Mouse (Mus musculus) lung, embryonic 15.5 days (tissue): Measurements from ENCODE around the gene Brms1. TPM values are rescaled to one million over a fixed set of nuclear protein-coding genes. Genes with fewer than 3 reads are reported as not detected.
A peak's percentile ranks its signal among the peaks of the same experiment; 100 is the strongest.
"Not testable (repeated sequence)": the region's sequence is repeated elsewhere in the genome, so short reads cannot be mapped to it uniquely, and the experiment has no call there.

Experiments used
- ATAC-seq: fragments of 200-750 bp; cut with Nextera tagmentation; 2 replicates; pipeline ENCODE4 v1.8.0; 2017; ENCODE audit warnings: moderate number of reproducible peaks, borderline replicate concordance; ENCODE audit not compliant: low FRiP score, low TSS enrichment; ENCODE audit errors: extremely low read depth
- H3K27ac ChIP-seq: fragments of 300-500 bp; sonication (generic); 2 replicates; pipeline ENCODE4 v1.5.1; 2015; ENCODE audit warnings: moderate library complexity, mild to moderate bottlenecking, inconsistent platforms
- H3K27me3 ChIP-seq: fragments of 300-500 bp; sonication (generic); 2 replicates; pipeline ENCODE4 v1.6.1; 2015; ENCODE audit warnings: inconsistent platforms
- H3K36me3 ChIP-seq: fragments of 300-500 bp; sonication (generic); 2 replicates; pipeline ENCODE4 v1.6.1; 2015; ENCODE audit warnings: inconsistent platforms
- H3K4me1 ChIP-seq: fragments of 300-500 bp; sonication (generic); 2 replicates; pipeline ENCODE4 v1.6.1; 2015; ENCODE audit warnings: inconsistent platforms
- H3K4me2 ChIP-seq: fragments of 300-500 bp; sonication (generic); 2 replicates; pipeline ENCODE4 v1.6.1; 2015; ENCODE audit warnings: inconsistent platforms, mild to moderate bottlenecking, moderate library complexity
- H3K4me3 ChIP-seq: fragments of 300-500 bp; sonication (generic); 2 replicates; pipeline ENCODE4 v1.5.1; 2015; ENCODE audit warnings: mild to moderate bottlenecking, inconsistent platforms
- H3K9ac ChIP-seq: fragments of 300-500 bp; sonication (generic); 2 replicates; pipeline ENCODE4 v1.6.1; 2015; ENCODE audit warnings: inconsistent platforms
- H3K9me3 ChIP-seq: fragments of 300-500 bp; sonication (generic); 2 replicates; pipeline ENCODE4 v1.6.1; 2016; ENCODE audit warnings: inconsistent platforms
- WGBS: fragments of 180-500 bp; shearing (Covaris S2); methylation state at CpG from one replicate; pipeline ENCODE4 v1.1.7; 2015; 5-methylcytosine and 5-hydroxymethylcytosine counted together
- polyA plus RNA-seq: library from polyadenylated mRNA; unstranded; fragments of >200 nt; fragmentation: Nextera tagmentation; extraction: Ambion mirVana; gene quantifications from 2 replicates; pipeline ENCODE4 v1.2.1, GENCODE M21; 2015

Brms1 gene
- polyA plus RNA-seq, 1 experiment from 2014 or later, result 51.4 TPM

DNA sequence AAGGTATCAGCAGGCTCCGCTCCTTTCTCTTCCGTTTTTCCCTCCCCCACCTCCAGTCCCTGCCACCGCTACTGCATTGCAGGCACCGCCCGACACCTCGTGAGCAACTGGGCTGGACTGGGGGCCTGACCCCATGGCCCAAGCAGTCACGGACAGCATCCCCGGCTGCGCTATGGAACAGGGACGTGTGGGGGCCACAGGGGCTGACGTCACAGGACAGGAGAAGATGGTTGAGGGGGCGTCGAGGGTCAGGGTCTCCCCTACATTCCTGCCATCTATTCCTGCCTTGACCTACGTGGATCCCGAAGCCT lies 43.6 kb downstream of the Brms1 start:
- Histone ChIP-seq H3K27ac (no peak overlapping the region), H3K9me3 (no peaks in the 10 kb centered on the region), H3K4me3 (peak overlapping the region; percentile 47), H3K4me1 (peaks cover 25% of the 10 kb centered on the region), H3K4me2 (peak overlapping the region; percentile 79), H3K36me3 (no peaks in the 10 kb centered on the region), H3K27me3 (peaks cover 68% of the 10 kb centered on the region), H3K9ac (no peak overlapping the region)
- WGBS, result 4% methylated on average over 15 of the region's 15 CpGs
- no peak for ATAC-seq

DNA sequence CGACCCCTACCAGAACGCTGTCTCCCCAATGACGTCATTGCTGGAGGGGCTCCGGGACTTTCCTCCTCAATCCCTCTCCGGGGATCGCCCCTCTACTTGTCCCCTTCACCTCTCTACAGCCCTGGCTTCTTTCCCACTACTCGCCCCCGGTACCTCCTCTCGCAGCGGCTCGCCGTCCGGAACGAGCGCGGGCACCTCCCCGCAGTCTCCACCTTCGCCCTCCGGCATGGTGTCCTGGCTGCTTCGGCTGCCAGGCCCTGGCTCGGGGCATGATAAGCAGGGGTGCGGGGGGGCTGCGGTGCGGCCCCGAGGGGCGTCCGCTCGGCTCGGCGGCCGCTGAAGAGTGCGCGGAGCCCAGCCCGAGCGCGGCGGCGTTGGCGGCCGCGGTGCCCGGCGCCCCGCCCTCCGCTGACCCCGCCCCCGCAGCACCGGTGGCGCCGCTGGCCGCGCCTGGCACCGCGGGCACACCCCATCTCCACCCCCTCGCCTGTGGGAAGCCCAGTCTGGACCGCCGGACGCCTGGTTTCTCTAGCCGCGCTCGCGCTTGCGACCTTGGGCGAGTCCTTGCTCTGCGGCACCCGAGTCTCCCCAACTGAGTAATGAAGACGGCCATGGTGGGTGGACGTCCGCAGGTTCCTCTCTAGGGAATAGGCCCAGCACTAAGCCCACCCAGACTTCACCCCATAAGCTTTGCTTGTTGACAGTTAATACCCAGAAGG lies 44.1 kb downstream of the Brms1 start, which contains the start of gene Tmem151a:
Gene Tmem151a, minus strand, starts transcription at position 387 of the 719 bp plus-strand sequence.
- Histone ChIP-seq H3K9ac (no peak within 1 kb of the TSS), H3K27ac (no peak within 1 kb of the TSS), H3K4me3 (peak within 1 kb of the TSS; percentile 47), H3K36me3 (0 out of 2 replicates have a peak, but pooled peaks cover under 1% of the 10 kb centered on the region), H3K9me3 (no peaks in the 10 kb centered on the region), H3K4me1 (peaks cover 25% of the 10 kb centered on the region), H3K27me3 (peaks cover 63% of the 10 kb centered on the region), H3K4me2 (peak within 1 kb of the TSS; percentile 79)
- ATAC-seq, result no peak
- WGBS, result under 1% methylated on average over 59 of the region's 69 CpGs

DNA sequence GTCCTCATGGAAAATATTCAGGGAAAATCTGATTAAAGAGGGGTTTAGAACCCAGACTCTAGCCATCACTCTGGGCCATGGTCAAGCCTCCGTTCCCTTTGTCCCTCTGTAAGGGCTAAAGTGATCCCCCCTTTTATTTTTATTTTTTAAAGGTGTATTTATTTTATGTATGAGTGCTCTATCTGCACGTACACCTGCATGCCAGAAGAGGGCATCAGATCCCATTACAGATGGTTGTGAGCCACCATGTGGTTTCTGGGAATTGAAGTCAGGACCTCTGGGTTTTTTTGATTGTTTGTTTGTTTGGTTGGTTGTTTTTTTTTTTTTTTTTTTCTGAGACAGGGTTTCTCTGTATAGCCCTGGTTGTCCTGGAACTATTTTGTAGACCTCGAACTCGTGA lies 45.4 kb downstream of the Brms1 start:
- H3K36me3 ChIP-seq, result peaks cover 11% of the 10 kb centered on the region; the same call in 1 of the 2 replicates
- H3K9ac ChIP-seq, H3K27ac ChIP-seq, H3K9me3 ChIP-seq, H3K4me2 ChIP-seq, H3K4me3 ChIP-seq, ATAC-seq: not testable (repeated sequence)
- H3K4me1 ChIP-seq, result peaks cover 25% of the 10 kb centered on the region
- peaks cover 51% of the 10 kb centered on the region for H3K27me3 ChIP-seq
- 50% methylated on average over 4 of the region's 4 CpGs for WGBS

DNA sequence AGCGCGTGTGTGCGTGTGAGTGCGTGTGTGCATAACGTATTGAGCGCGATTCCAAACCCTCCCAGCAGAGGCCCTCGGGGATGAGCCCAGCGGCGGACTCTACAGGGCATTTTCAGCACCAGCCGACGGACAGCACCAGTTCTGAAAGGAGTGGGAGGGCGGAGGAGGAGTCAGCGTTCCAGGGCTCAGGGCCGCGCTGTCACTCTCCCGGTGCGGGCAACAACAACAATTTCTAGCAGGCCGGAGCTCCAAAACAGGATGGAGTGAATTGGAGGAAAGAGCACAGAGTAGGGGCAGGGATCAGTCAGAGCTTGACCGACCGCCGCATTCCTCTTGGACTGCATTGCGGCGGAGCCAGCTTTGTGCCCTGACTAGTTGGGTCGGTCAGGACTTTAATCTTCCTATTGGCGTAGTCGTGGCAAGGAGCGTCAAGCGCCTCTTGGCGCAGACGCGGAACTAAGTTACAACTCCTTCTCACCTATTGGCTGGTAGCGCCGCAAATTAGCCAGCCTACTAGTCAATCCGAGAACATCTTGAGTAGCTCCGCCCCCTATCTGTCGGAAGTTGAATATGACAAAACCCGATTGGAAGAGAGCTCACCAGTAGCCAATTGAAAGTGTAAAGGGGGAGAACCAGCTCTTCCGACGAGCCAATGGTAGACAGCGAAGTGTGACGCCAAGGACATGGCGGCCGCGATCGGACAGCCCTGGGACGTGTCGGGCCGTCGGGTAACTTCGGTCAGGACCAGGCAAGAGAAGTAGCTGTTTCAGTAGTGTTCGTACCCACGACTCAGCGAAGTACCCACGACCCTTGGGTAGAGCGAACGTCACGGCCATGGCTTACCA lies 47.0 kb downstream of the Brms1 start, which contains the start of gene Yif1a:
Gene Yif1a, plus strand, starts transcription at position 655 of the 845 bp plus-strand sequence.
- WGBS, result under 1% methylated on average over 58 of the region's 58 CpGs
- Histone ChIP-seq H3K9me3 (no peaks in the 10 kb centered on the region), H3K4me2 (peak within 1 kb of the TSS; percentile 85), H3K9ac (peak within 1 kb of the TSS; percentile 68), H3K27me3 (peaks cover 35% of the 10 kb centered on the region), H3K36me3 (peaks cover 24% of the 10 kb centered on the region), H3K4me1 (peaks cover 25% of the 10 kb centered on the region), H3K4me3 (peak within 1 kb of the TSS; percentile 81), H3K27ac (peak within 1 kb of the TSS; percentile 81)
- ATAC-seq, result peak; percentile 92

DNA sequence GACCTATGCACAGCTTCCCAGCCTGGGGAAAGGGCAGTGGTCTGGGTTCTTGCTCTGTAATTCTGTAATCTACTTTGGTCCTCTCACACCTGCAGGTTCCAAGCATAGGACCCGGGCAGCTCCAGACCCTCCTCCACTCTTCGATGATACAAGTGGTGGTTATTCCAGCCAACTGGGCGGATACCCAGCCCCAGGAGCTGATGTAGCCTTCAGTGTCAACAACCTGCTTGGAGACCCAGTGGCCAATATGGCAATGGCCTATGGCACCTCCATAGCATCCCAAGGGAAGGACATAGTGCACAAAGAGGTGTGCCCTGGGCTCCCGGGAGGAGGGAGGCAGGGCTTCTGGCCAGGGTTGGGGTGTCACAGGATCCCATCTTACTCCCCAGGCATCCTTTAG lies 48.2 kb downstream of the Brms1 start:
- Histone ChIP-seq H3K9me3 (no peaks in the 10 kb centered on the region), H3K4me3 (peak overlapping the region; percentile 81), H3K9ac (no peak overlapping the region; the same call in 1 of the 2 replicates), H3K4me2 (peak overlapping the region; percentile 85), H3K36me3 (peaks cover 24% of the 10 kb centered on the region), H3K27me3 (peaks cover 23% of the 10 kb centered on the region), H3K27ac (no peak overlapping the region), H3K4me1 (peaks cover 31% of the 10 kb centered on the region)
- ATAC-seq, result no peak
- 83% methylated on average over 4 of the region's 4 CpGs for WGBS

DNA sequence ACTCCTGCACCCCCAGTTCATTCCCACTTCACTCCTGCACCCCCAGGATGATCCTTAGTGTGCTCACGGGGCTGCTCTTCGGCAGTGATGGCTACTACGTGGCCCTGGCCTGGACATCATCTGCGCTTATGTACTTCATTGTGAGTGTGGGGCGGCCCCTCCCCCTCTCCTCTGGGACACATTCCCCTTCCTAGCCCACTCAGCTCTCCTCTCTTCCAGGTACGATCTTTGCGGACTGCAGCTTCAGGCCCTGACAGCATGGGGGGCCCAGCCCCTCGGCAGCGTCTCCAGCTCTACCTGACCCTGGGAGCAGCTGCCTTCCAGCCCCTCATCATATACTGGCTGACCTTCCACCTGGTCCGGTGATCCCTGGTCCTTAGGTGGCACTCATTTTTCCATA lies 50.9 kb downstream of the Brms1 start:
- ATAC-seq, result no peak
- H3K27me3 ChIP-seq, result peaks cover 11% of the 10 kb centered on the region
- H3K9me3 ChIP-seq, result no peaks in the 10 kb centered on the region
- H3K9ac ChIP-seq, result no peak overlapping the region
- no peak overlapping the region for H3K27ac ChIP-seq
- 88% methylated on average over 10 of the region's 10 CpGs for WGBS
- H3K4me1 ChIP-seq, result peaks cover 33% of the 10 kb centered on the region
- no peak overlapping the region for H3K4me2 ChIP-seq
- peaks cover 24% of the 10 kb centered on the region for H3K36me3 ChIP-seq
- H3K4me3 ChIP-seq, result no peak overlapping the region

DNA sequence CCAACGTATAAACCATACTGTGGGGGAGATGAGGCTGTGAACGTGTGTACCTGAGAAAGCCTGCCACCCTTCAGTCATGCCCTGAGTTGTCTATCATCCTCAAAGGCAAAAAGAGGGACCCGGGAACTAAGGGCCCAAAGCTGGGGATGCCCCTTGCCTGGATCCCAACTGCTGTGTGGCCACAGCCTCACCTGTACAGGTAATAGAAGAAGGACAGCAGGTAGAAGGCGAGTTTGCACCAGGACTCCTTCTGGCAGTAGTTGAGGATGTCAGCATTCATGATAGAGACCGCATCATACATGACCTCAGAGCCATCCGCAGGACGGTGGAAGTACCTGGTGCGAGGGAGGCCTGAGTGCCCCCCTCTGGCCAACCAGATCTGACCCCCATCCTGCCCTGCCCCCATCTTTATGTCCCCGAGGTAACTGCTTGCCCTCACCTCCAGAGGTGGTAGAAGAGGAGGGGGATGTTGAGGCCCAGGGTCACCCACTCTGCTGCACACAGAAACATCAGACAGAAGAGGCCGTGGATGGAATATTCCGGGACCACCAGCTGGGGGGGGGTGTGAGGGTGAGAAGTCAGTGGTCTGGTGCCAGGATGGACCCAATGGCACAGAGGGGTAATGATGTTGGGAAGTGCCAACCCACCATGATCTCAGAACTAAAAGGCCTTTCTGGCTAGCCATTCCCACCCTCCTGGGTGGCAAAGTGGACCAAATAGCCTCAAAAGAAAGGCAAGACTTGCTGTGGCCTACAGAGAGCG lies 52.5 kb downstream of the Brms1 start:
- Histone ChIP-seq H3K36me3 (peaks cover 24% of the 10 kb centered on the region), H3K9me3 (no peaks in the 10 kb centered on the region), H3K4me2 (no peak overlapping the region), H3K27ac (no peak overlapping the region), H3K27me3 (peaks cover 16% of the 10 kb centered on the region), H3K9ac (no peak overlapping the region), H3K4me3 (no peak overlapping the region), H3K4me1 (peaks cover 36% of the 10 kb centered on the region)
- 64% methylated on average over 12 of the region's 12 CpGs for WGBS
- ATAC-seq, result no peak

DNA sequence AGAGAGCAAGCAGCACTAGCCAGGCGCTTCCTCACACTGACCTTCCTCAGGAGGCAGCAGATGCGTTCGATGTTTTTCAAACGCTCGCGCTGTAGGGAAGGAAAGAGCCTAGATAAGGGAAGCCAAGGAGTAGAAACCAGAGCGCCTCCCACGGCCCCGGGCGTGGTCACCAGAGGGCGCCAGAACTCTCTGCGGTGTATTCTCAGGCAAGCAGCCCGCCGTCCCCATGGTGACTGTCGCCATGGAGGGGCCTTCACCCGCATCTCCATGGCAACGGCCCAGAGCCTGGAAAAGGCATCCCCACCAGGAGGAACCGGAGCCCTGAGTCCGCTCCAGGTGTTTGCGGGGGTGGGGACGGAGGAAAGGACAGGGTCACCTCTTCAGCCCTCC lies 53.1 kb downstream of the Brms1 start:
- Histone ChIP-seq H3K27ac (no peak overlapping the region), H3K4me1 (peaks cover 37% of the 10 kb centered on the region), H3K36me3 (peaks cover 24% of the 10 kb centered on the region), H3K9ac (no peak overlapping the region), H3K27me3 (peaks cover 16% of the 10 kb centered on the region), H3K4me3 (no peak overlapping the region), H3K4me2 (no peak overlapping the region), H3K9me3 (no peaks in the 10 kb centered on the region)
- under 1% methylated on average over 21 of the region's 21 CpGs for WGBS
- peak; percentile 35 for ATAC-seq

DNA sequence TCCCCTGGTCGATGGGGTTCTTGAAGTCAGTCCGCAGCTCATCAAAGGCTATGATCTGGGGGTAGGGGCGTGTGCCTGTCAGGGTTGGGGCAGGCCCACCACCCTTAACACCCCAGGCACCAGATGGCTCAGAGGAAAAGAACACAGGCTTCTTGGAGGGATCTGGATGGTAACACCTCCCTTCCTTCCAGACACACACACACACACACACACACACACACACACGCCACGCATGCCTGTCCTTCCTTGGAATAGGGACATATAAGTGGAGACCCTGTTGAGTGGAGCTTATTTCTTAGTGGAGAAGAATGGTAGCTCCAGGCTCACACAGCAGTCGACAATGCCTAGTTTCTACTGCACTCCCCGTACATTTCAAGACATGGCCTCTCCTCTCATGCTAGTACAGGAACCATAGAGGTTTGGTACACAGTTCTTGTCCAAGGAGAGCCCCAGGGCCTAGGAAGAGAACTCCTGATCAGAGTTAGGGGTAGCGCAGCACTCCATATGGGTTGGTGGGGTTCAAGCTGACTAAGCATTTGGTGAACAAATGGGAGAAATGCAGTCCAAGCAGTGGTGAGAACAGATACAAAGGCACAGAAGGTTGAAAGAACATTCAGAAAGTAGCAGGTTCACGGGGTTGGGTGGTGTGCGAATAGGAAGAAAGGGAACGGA lies 53.7 kb downstream of the Brms1 start:
- Histone ChIP-seq H3K36me3 (peaks cover 28% of the 10 kb centered on the region), H3K4me3 (no peak overlapping the region), H3K9ac (no peak overlapping the region), H3K4me1 (peaks cover 34% of the 10 kb centered on the region), H3K9me3 (no peaks in the 10 kb centered on the region), H3K27me3 (peaks cover 16% of the 10 kb centered on the region), H3K27ac (no peak overlapping the region), H3K4me2 (no peak overlapping the region)
- ATAC-seq, result no peak
- WGBS, result 44% methylated on average over 11 of the region's 11 CpGs

DNA sequence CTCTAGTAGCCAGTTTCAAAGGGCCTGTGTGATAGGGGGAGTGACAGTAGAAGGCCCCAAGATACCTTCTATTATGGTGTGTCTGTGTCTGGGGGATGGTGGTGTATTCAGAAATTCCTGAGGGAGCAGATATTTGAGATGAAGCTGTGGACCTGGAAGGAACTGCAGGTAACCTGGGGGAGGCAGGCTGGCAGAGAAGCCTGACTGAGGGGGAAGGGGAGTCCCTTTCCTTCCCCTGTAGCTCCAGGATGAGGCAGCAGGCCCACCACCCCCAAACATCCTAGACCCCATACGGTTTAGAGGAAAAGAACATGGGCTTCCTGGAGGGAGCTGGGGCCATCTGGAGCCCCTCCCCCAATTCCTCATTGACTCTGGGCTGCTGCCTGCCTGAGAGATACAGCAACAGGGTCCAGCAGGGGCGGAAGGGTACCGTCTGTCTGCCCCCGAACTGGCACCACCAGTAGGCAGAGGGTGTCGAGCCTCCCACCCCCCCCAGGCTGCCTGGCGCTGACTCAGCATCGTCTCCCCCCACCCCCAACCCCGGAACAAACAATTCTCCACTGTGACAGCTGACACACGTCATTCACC lies 54.8 kb downstream of the Brms1 start:
- H3K27me3 ChIP-seq, result peaks cover 16% of the 10 kb centered on the region
- ATAC-seq, result no peak
- peaks cover 31% of the 10 kb centered on the region for H3K36me3 ChIP-seq
- H3K4me1 ChIP-seq, result peaks cover 34% of the 10 kb centered on the region
- 5% methylated on average over 9 of the region's 9 CpGs for WGBS
- H3K9me3 ChIP-seq, result no peaks in the 10 kb centered on the region
- no peak overlapping the region for H3K4me3 ChIP-seq
- H3K9ac ChIP-seq, result no peak overlapping the region
- no peak overlapping the region for H3K27ac ChIP-seq
- H3K4me2 ChIP-seq, result no peak overlapping the region
